Mouse (Mus musculus) neural tube, embryonic 12.5 days (tissue): ENCODE measurements around the gene Rbm12. TPM values are rescaled to one million over a fixed set of nuclear protein-coding genes. Genes with fewer than 3 reads are reported as not detected.

Source experiments
- ATAC-seq: fragments of 200-750 bp; cut with Nextera tagmentation; 2 replicates; pipeline ENCODE4 v1.8.0; 2017; ENCODE audit warnings: low read depth, mild to moderate bottlenecking, moderate TSS enrichment, moderate library complexity; ENCODE audit not compliant: low FRiP score
- H3K27ac ChIP-seq: fragments of 300-500 bp; sonication (generic); 2 replicates; pipeline ENCODE4 v1.5.1; 2016
- H3K27me3 ChIP-seq: fragments of 300-500 bp; sonication (generic); replicated peaks from 2 replicates; pipeline ENCODE4 v1.6.1; 2016; ENCODE audit warnings: mild to moderate bottlenecking
- H3K36me3 ChIP-seq: fragments of 300-500 bp; sonication (generic); 2 replicates; pipeline ENCODE4 v1.6.1; 2016; ENCODE audit warnings: mild to moderate bottlenecking
- H3K4me1 ChIP-seq: fragments of 300-500 bp; sonication (generic); 2 replicates; pipeline ENCODE4 v1.6.1; 2016
- H3K4me2 ChIP-seq: fragments of 300-500 bp; sonication (generic); replicated peaks from 2 replicates; pipeline ENCODE4 v1.6.1; 2016; ENCODE audit warnings: mild to moderate bottlenecking
- H3K4me3 ChIP-seq: fragments of 300-500 bp; sonication (generic); 2 replicates; pipeline ENCODE4 v1.5.1; 2016
- H3K9ac ChIP-seq: fragments of 300-500 bp; sonication (generic); 2 replicates; pipeline ENCODE4 v1.6.1; 2016; ENCODE audit warnings: mild to moderate bottlenecking
- H3K9me3 ChIP-seq: fragments of 300-500 bp; sonication (generic); 2 replicates; pipeline ENCODE4 v1.6.1; 2016; ENCODE audit warnings: mild to moderate bottlenecking
- WGBS: fragments of 180-500 bp; shearing (Covaris S2); methylation state at CpG from one replicate; pipeline ENCODE4 v1.1.7; 2016; 5-methylcytosine and 5-hydroxymethylcytosine counted together
- polyA plus RNA-seq: library from polyadenylated mRNA; unstranded; fragments of >200 nt; fragmentation: Nextera tagmentation; extraction: Ambion mirVana; gene quantifications from 2 replicates; pipeline ENCODE4 v1.2.1, GENCODE M21; 2016

The Rbm12 gene
- polyA plus RNA-seq, 1 experiment from 2014 or later = 48.5 TPM

- Histone ChIP-seq H3K4me1 (no peaks in the 10 kb centered on the region), H3K4me3 (no peak overlapping the region), H3K9me3 (no peaks in the 10 kb centered on the region), H3K9ac (no peak overlapping the region), H3K27me3 (no peaks in the 10 kb centered on the region), H3K36me3 (peaks cover 72% of the 10 kb centered on the region), H3K27ac (no peak overlapping the region), H3K4me2 (no peak overlapping the region)
- ATAC-seq = no peak
- WGBS = 95% methylated on average over 7 of the region's 7 CpGs
These were observed 34.3 kb downstream of the Rbm12 start for GRCm38 (mm10) chr2:156077461-156077860.

GRCm38 (mm10) chr2:156073725-156074124, 38.1 kb downstream of the Rbm12 start:
- no peaks in the 10 kb centered on the region for H3K27me3 ChIP-seq
- H3K27ac ChIP-seq = no peak overlapping the region
- no peak for ATAC-seq
- H3K4me2 ChIP-seq = no peak overlapping the region
- 97% methylated on average over 15 of the region's 15 CpGs for WGBS
- no peak overlapping the region for H3K4me3 ChIP-seq
- no peak overlapping the region for H3K9ac ChIP-seq
- peaks cover 96% of the 10 kb centered on the region for H3K36me3 ChIP-seq
- H3K9me3 ChIP-seq = 0 out of 2 replicates have a peak, but pooled peaks cover 2% of the 10 kb centered on the region
- H3K4me1 ChIP-seq = no peaks in the 10 kb centered on the region

- no peak overlapping the region for H3K9ac ChIP-seq
- 93% methylated on average over 10 of the region's 10 CpGs for WGBS
These were observed 40.5 kb downstream of the Rbm12 start for GRCm38 (mm10) chr2:156071236-156071635.

GRCm38 (mm10) chr2:156067916-156068315, 43.9 kb downstream of the Rbm12 start:
- WGBS = 93% methylated on average over 10 of the region's 10 CpGs
- ATAC-seq = no peak
- Histone ChIP-seq H3K4me2 (no peak overlapping the region), H3K4me1 (peaks cover 9% of the 10 kb centered on the region), H3K4me3 (no peak overlapping the region), H3K36me3 (peaks cover 48% of the 10 kb centered on the region), H3K9me3 (0 out of 2 replicates have a peak, but pooled peaks cover 5% of the 10 kb centered on the region), H3K9ac (no peak overlapping the region), H3K27ac (no peak overlapping the region), H3K27me3 (no peaks in the 10 kb centered on the region)

More at GRCm38 (mm10) chr2:156071236-156071635, 40.5 kb downstream of the Rbm12 start:
- Histone ChIP-seq H3K4me2 (no peak overlapping the region), H3K27me3 (no peaks in the 10 kb centered on the region), H3K9me3 (0 out of 2 replicates have a peak, but pooled peaks cover 5% of the 10 kb centered on the region), H3K4me3 (no peak overlapping the region), H3K36me3 (peaks cover 81% of the 10 kb centered on the region), H3K27ac (no peak overlapping the region), H3K4me1 (peaks cover 3% of the 10 kb centered on the region; the same call in 1 of the 2 replicates)
- ATAC-seq = no peak

- Histone ChIP-seq H3K4me2 (peak overlapping the region; percentile 94), H3K9me3 (0 out of 2 replicates have a peak, but pooled peaks cover 5% of the 10 kb centered on the region), H3K27me3 (no peaks in the 10 kb centered on the region), H3K36me3 (peaks cover 32% of the 10 kb centered on the region), H3K27ac (no peak overlapping the region), H3K4me1 (peaks cover 9% of the 10 kb centered on the region), H3K9ac (peak overlapping the region; percentile 78), H3K4me3 (peak overlapping the region; percentile 70)
- ATAC-seq = peak; percentile 19; the same call in 1 of the 2 replicates
- WGBS = 38% methylated on average over 10 of the region's 10 CpGs
These were observed 45.7 kb downstream of the Rbm12 start for GRCm38 (mm10) chr2:156066126-156066525.

GRCm38 (mm10) chr2:156065099-156066041, 46.4 kb downstream of the Rbm12 start, which contains the start of gene Spag4:
Spag4 (plus strand) TSS chr2:156065175.
- under 1% methylated on average over 69 of the region's 81 CpGs for WGBS
- peak within 1 kb of the TSS; percentile 50 for H3K27ac ChIP-seq
- H3K4me1 ChIP-seq = peaks cover 9% of the 10 kb centered on the region
- ATAC-seq = peak; percentile 84
- peak within 1 kb of the TSS; percentile 78 for H3K9ac ChIP-seq
- H3K27me3 ChIP-seq = no peaks in the 10 kb centered on the region
- H3K36me3 ChIP-seq = peaks cover 25% of the 10 kb centered on the region
- H3K4me2 ChIP-seq = peak within 1 kb of the TSS; percentile 94
- peak within 1 kb of the TSS; percentile 70 for H3K4me3 ChIP-seq
- H3K9me3 ChIP-seq = 0 out of 2 replicates have a peak, but pooled peaks cover 5% of the 10 kb centered on the region

GRCm38 (mm10) chr2:156052816-156053215, 59.0 kb downstream of the Rbm12 start, which contains the start of gene Fer1l4:
Fer1l4 (minus strand) TSS chr2:156052947.
- ATAC-seq = no peak
- WGBS = 89% methylated on average over 9 of the region's 9 CpGs
- H3K27me3 ChIP-seq = 0 out of 2 replicates have a peak, but pooled peaks cover 8% of the 10 kb centered on the region

GRCm38 (mm10) chr2:156047929-156048328, 63.8 kb downstream of the Rbm12 start:
- no peak overlapping the region for H3K9ac ChIP-seq

More at GRCm38 (mm10) chr2:156052816-156053215, 59.0 kb downstream of the Rbm12 start, which contains the start of gene Fer1l4:
- Histone ChIP-seq H3K4me2 (no peak within 1 kb of the TSS), H3K36me3 (no peaks in the 10 kb centered on the region), H3K27ac (no peak within 1 kb of the TSS), H3K9ac (no peak within 1 kb of the TSS), H3K4me3 (no peak within 1 kb of the TSS), H3K9me3 (no peaks in the 10 kb centered on the region), H3K4me1 (no peaks in the 10 kb centered on the region)

GRCm38 (mm10) chr2:156042903-156043302, 68.9 kb downstream of the Rbm12 start:
- no peaks in the 10 kb centered on the region for H3K36me3 ChIP-seq
- WGBS = 85% methylated on average over 8 of the region's 8 CpGs
- H3K27me3 ChIP-seq = peaks cover 10% of the 10 kb centered on the region
- no peak for ATAC-seq
- no peak overlapping the region for H3K27ac ChIP-seq
- H3K9me3 ChIP-seq = no peaks in the 10 kb centered on the region
- H3K4me3 ChIP-seq = no peak overlapping the region
- no peak overlapping the region for H3K4me2 ChIP-seq
- H3K9ac ChIP-seq = no peak overlapping the region
- no peaks in the 10 kb centered on the region for H3K4me1 ChIP-seq

More at GRCm38 (mm10) chr2:156047929-156048328, 63.8 kb downstream of the Rbm12 start:
- H3K27me3 ChIP-seq = peaks cover 17% of the 10 kb centered on the region
- no peaks in the 10 kb centered on the region for H3K9me3 ChIP-seq
- H3K4me2 ChIP-seq = peak overlapping the region; percentile 32
- no peaks in the 10 kb centered on the region for H3K4me1 ChIP-seq
- no peak overlapping the region for H3K4me3 ChIP-seq
- no peaks in the 10 kb centered on the region for H3K36me3 ChIP-seq
- 7% methylated on average over 19 of the region's 19 CpGs for WGBS
- H3K27ac ChIP-seq = no peak overlapping the region
- ATAC-seq = no peak

Other genes with a start within 250 kb of the Rbm12 start
- gene Uqcc1, start 181.7 kb downstream of the Rbm12 start, polyA plus RNA-seq = 74.5 and 74.6 TPM in 2 replicates
- gene Gm15557, start 171.2 kb downstream of the Rbm12 start, polyA plus RNA-seq = not detected in 2 replicates
- gene Gdf5, start 166.6 kb downstream of the Rbm12 start, polyA plus RNA-seq = 1.2 and 2.0 TPM in 2 replicates
- gene Cep250, start 155.5 kb downstream of the Rbm12 start, polyA plus RNA-seq = 19.3 and 23.0 TPM in 2 replicates
- gene 6430550D23Rik, start 104.0 kb downstream of the Rbm12 start, polyA plus RNA-seq = 1.8 and 2.0 TPM in 2 replicates
- 254 and 257 TPM in 2 replicates for gene Ergic3, start 103.9 kb downstream of the Rbm12 start, polyA plus RNA-seq
- gene Fer1l4, start 59.0 kb downstream of the Rbm12 start, polyA plus RNA-seq = not detected in 2 replicates
- 6.6 and 7.9 TPM in 2 replicates for gene Spag4, start 46.8 kb downstream of the Rbm12 start, polyA plus RNA-seq
- 52.9 and 54.8 TPM in 2 replicates for gene Cpne1, start within 50 bp of the Rbm12 start, polyA plus RNA-seq
- 27.9 and 30.2 TPM in 2 replicates for gene Gm28036, start 15.1 kb upstream of the Rbm12 start, polyA plus RNA-seq
- 445 and 476 TPM in 2 replicates for gene Romo1, start 32.1 kb upstream of the Rbm12 start, polyA plus RNA-seq
- gene Nfs1, start 32.2 kb upstream of the Rbm12 start, polyA plus RNA-seq = 34.4 and 34.6 TPM in 2 replicates
- gene Rbm39, start 68.3 kb upstream of the Rbm12 start, polyA plus RNA-seq = 583 and 625 TPM in 2 replicates
- 91.0 and 91.9 TPM in 2 replicates for gene Phf20, start 84.5 kb upstream of the Rbm12 start, polyA plus RNA-seq
- 6.5 and 7.0 TPM in 2 replicates for gene Cnbd2, start 200.3 kb upstream of the Rbm12 start, polyA plus RNA-seq
- 117 and 122 TPM in 2 replicates for gene Scand1, start 200.7 kb upstream of the Rbm12 start, polyA plus RNA-seq